Mouse (Mus musculus) embryonic facial prominence, embryonic 12.5 days (tissue): ENCODE results near the gene Zfp319. TPM values are rescaled to one million over a fixed set of nuclear protein-coding genes. Genes with fewer than 3 reads are reported as not detected.

Experiments used
- ATAC-seq: fragments of 200-750 bp; cut with Nextera tagmentation; 2 replicates; pipeline ENCODE4 v1.8.0; 2017; ENCODE audit not compliant: insufficient number of reproducible peaks, insufficient read depth, low FRiP score, low TSS enrichment
- H3K27ac ChIP-seq: fragments of 300-500 bp; sonication (generic); 2 replicates; pipeline ENCODE4 v1.5.1; 2016; ENCODE audit warnings: mild to moderate bottlenecking
- H3K27me3 ChIP-seq: fragments of 300-500 bp; sonication (generic); 2 replicates; pipeline ENCODE4 v1.6.1; 2016; ENCODE audit warnings: mild to moderate bottlenecking, moderate library complexity
- H3K36me3 ChIP-seq: fragments of 300-500 bp; sonication (generic); 2 replicates; pipeline ENCODE4 v1.6.1; 2016; ENCODE audit warnings: mild to moderate bottlenecking
- H3K4me1 ChIP-seq: fragments of 300-500 bp; sonication (generic); 2 replicates; pipeline ENCODE4 v1.6.1; 2016
- H3K4me2 ChIP-seq: fragments of 300-500 bp; sonication (generic); replicated peaks from 2 replicates; pipeline ENCODE4 v1.6.1; 2016; ENCODE audit warnings: mild to moderate bottlenecking, moderate library complexity
- H3K4me3 ChIP-seq: fragments of 300-500 bp; sonication (generic); 2 replicates; pipeline ENCODE4 v1.5.1; 2016; ENCODE audit warnings: mild to moderate bottlenecking
- H3K9ac ChIP-seq: fragments of 300-500 bp; sonication (generic); 2 replicates; pipeline ENCODE4 v1.6.1; 2016; ENCODE audit warnings: mild to moderate bottlenecking, moderate library complexity
- H3K9me3 ChIP-seq: fragments of 300-500 bp; sonication (generic); 2 replicates; pipeline ENCODE4 v1.6.1; 2016; ENCODE audit warnings: mild to moderate bottlenecking, moderate library complexity
- WGBS: fragments of 180-500 bp; shearing (Covaris S2); methylation state at CpG from one replicate; pipeline ENCODE4 v1.1.7; 2016; 5-methylcytosine and 5-hydroxymethylcytosine counted together
- polyA plus RNA-seq: library from polyadenylated mRNA; unstranded; fragments of >200 nt; fragmentation: Nextera tagmentation; extraction: Ambion mirVana; gene quantifications from 2 replicates; pipeline ENCODE4 v1.2.1, GENCODE M21; 2016

The Zfp319 gene
- polyA plus RNA-seq, 1 experiment from 2014 or later: 14.4 TPM

- no peak overlapping the region for H3K4me3 ChIP-seq
- ATAC-seq: no peak
- H3K4me1 ChIP-seq: peaks cover 17% of the 10 kb centered on the region
- H3K27ac ChIP-seq: no peak overlapping the region
- no peaks in the 10 kb centered on the region for H3K27me3 ChIP-seq
- H3K9me3 ChIP-seq: no peaks in the 10 kb centered on the region
- 74% methylated on average over 6 of the region's 6 CpGs for WGBS
- H3K4me2 ChIP-seq: no peak overlapping the region
- H3K36me3 ChIP-seq: no peaks in the 10 kb centered on the region
- H3K9ac ChIP-seq: no peak overlapping the region
Observed at GRCm38 (mm10) chr8:95362272-95362671, 30.5 kb upstream of the Zfp319 start.

GRCm38 (mm10) chr8:95361016-95361341 is 29.2 kb upstream of the Zfp319 start:
- ATAC-seq: no peak
- peaks cover 17% of the 10 kb centered on the region for H3K4me1 ChIP-seq
- H3K4me3 ChIP-seq: no peak overlapping the region
- no peak overlapping the region for H3K27ac ChIP-seq
- WGBS: 64% methylated on average over 3 of the region's 3 CpGs
- 0 out of 2 replicates have a peak overlapping the region, but pooled peaks have one; percentile 12 for H3K9ac ChIP-seq
- H3K36me3 ChIP-seq: no peaks in the 10 kb centered on the region
- H3K27me3 ChIP-seq: no peaks in the 10 kb centered on the region
- H3K9me3 ChIP-seq: no peaks in the 10 kb centered on the region
- no peak overlapping the region for H3K4me2 ChIP-seq

GRCm38 (mm10) chr8:95360181-95361015 is 28.6 kb upstream of the Zfp319 start:
- no peaks in the 10 kb centered on the region for H3K9me3 ChIP-seq
- H3K27me3 ChIP-seq: no peaks in the 10 kb centered on the region
- peaks cover 17% of the 10 kb centered on the region for H3K4me1 ChIP-seq
- 0 out of 2 replicates have a peak overlapping the region, but pooled peaks have one; percentile 12 for H3K9ac ChIP-seq
- no peaks in the 10 kb centered on the region for H3K36me3 ChIP-seq
- 0 out of 2 replicates have a peak overlapping the region, but pooled peaks have one; percentile 1 for H3K27ac ChIP-seq
- H3K4me2 ChIP-seq: no peak overlapping the region
- ATAC-seq: no peak
- 48% methylated on average over 7 of the region's 7 CpGs for WGBS
- H3K4me3 ChIP-seq: no peak overlapping the region

GRCm38 (mm10) chr8:95358550-95359411 is 27.0 kb upstream of the Zfp319 start:
- WGBS: 47% methylated on average over 8 of the region's 8 CpGs
- no peaks in the 10 kb centered on the region for H3K27me3 ChIP-seq
- no peak overlapping the region for H3K9ac ChIP-seq
- H3K36me3 ChIP-seq: no peaks in the 10 kb centered on the region
- H3K4me1 ChIP-seq: peaks cover 17% of the 10 kb centered on the region
- no peaks in the 10 kb centered on the region for H3K9me3 ChIP-seq
- no peak overlapping the region for H3K27ac ChIP-seq
- no peak overlapping the region for H3K4me2 ChIP-seq
- no peak overlapping the region for H3K4me3 ChIP-seq
- 0 out of 2 replicates have a peak, but pooled peaks have one; percentile 17 for ATAC-seq

GRCm38 (mm10) chr8:95354606-95355005 is 22.9 kb upstream of the Zfp319 start:
- peaks cover 7% of the 10 kb centered on the region for H3K27me3 ChIP-seq
- no peak overlapping the region for H3K27ac ChIP-seq
- H3K4me2 ChIP-seq: no peak overlapping the region
- H3K9me3 ChIP-seq: no peaks in the 10 kb centered on the region
- 75% methylated on average over 2 of the region's 2 CpGs for WGBS
- no peaks in the 10 kb centered on the region for H3K36me3 ChIP-seq
- H3K4me1 ChIP-seq: peaks cover 19% of the 10 kb centered on the region
- no peak overlapping the region for H3K4me3 ChIP-seq
- ATAC-seq: no peak
- H3K9ac ChIP-seq: no peak overlapping the region

- Histone ChIP-seq H3K4me2 (peak overlapping the region; percentile 98), H3K36me3 (no peaks in the 10 kb centered on the region), H3K4me3 (peak overlapping the region; percentile 71), H3K27ac (0 out of 2 replicates have a peak overlapping the region, but pooled peaks have one; percentile 63), H3K4me1 (peaks cover 16% of the 10 kb centered on the region), H3K9ac (peak overlapping the region; percentile 84), H3K27me3 (peaks cover 7% of the 10 kb centered on the region), H3K9me3 (no peaks in the 10 kb centered on the region)
- 2% methylated on average over 62 of the region's 62 CpGs for WGBS
- peak; percentile 26 for ATAC-seq
Observed at GRCm38 (mm10) chr8:95352871-95353866, 21.4 kb upstream of the Zfp319 start.

GRCm38 (mm10) chr8:95352151-95352870 is 20.6 kb upstream of the Zfp319 start, which contains the start of gene Mmp15:
Mmp15 (plus strand) TSS chr8:95352268.
- H3K27me3 ChIP-seq: peaks cover 7% of the 10 kb centered on the region
- H3K27ac ChIP-seq: peak within 1 kb of the TSS; percentile 63; the same call in 1 of the 2 replicates
- ATAC-seq: peak; percentile 69
- H3K4me3 ChIP-seq: peak within 1 kb of the TSS; percentile 71
- WGBS: under 1% methylated on average over 79 of the region's 80 CpGs
- no peaks in the 10 kb centered on the region for H3K9me3 ChIP-seq
- H3K36me3 ChIP-seq: no peaks in the 10 kb centered on the region
- peak within 1 kb of the TSS; percentile 84 for H3K9ac ChIP-seq
- peaks cover 16% of the 10 kb centered on the region for H3K4me1 ChIP-seq
- H3K4me2 ChIP-seq: peak within 1 kb of the TSS; percentile 98

- WGBS: 3% methylated on average over 15 of the region's 15 CpGs
- no peak for ATAC-seq
- H3K4me2 ChIP-seq: peak overlapping the region; percentile 98
- no peak overlapping the region for H3K9ac ChIP-seq
- H3K36me3 ChIP-seq: no peaks in the 10 kb centered on the region
- H3K27me3 ChIP-seq: peaks cover 7% of the 10 kb centered on the region
- no peak overlapping the region for H3K27ac ChIP-seq
- no peaks in the 10 kb centered on the region for H3K9me3 ChIP-seq
- H3K4me3 ChIP-seq: peak overlapping the region; percentile 71
- H3K4me1 ChIP-seq: peaks cover 16% of the 10 kb centered on the region
Observed at GRCm38 (mm10) chr8:95351461-95351860, 19.7 kb upstream of the Zfp319 start.

GRCm38 (mm10) chr8:95348811-95349630 is 17.3 kb upstream of the Zfp319 start:
- H3K27ac ChIP-seq: no peak overlapping the region
- H3K27me3 ChIP-seq: peaks cover 7% of the 10 kb centered on the region
- H3K9me3 ChIP-seq: no peaks in the 10 kb centered on the region
- H3K36me3 ChIP-seq: peaks cover 12% of the 10 kb centered on the region; the same call in 1 of the 2 replicates
- H3K9ac ChIP-seq: no peak overlapping the region
- no peak overlapping the region for H3K4me2 ChIP-seq
- 66% methylated on average over 18 of the region's 19 CpGs for WGBS
- ATAC-seq: no peak
- no peak overlapping the region for H3K4me3 ChIP-seq
- peaks cover 16% of the 10 kb centered on the region for H3K4me1 ChIP-seq

- Histone ChIP-seq H3K27ac (no peak overlapping the region), H3K9me3 (no peaks in the 10 kb centered on the region), H3K4me2 (no peak overlapping the region), H3K4me1 (peaks cover 11% of the 10 kb centered on the region), H3K36me3 (peaks cover 19% of the 10 kb centered on the region; the same call in 1 of the 2 replicates), H3K4me3 (no peak overlapping the region), H3K9ac (no peak overlapping the region), H3K27me3 (peaks cover 7% of the 10 kb centered on the region)
- ATAC-seq: no peak
- WGBS: 82% methylated on average over 2 of the region's 2 CpGs
Observed at GRCm38 (mm10) chr8:95348356-95348755, 16.6 kb upstream of the Zfp319 start.
